Mouse (Mus musculus): ENCODE measurements around the gene Wbp4. TPM values are rescaled to one million over a fixed set of nuclear protein-coding genes. Genes with fewer than 3 reads are reported as not detected.

Gene Wbp4
- polyA plus RNA-seq, 1 experiment from 2014 or later = 29.8 TPM

GRCm38 (mm10) chr14:79486993-79487731 lies 5.8 kb upstream of the Wbp4 start:
- no peaks in the 10 kb centered on the region for H3K27me3 ChIP-seq (replicated peaks; ENCODE audit: control insufficient read depth, insufficient read depth, low read length)
- peak overlapping the region; percentile 41 for H3K9ac ChIP-seq (ENCODE audit: low read depth, low read length)
- peak overlapping the region; percentile 83 for H3K27ac ChIP-seq (ENCODE audit: low read depth, low read length)
- peak; percentile 66 for ATAC-seq
- peak overlapping the region; percentile 74 for H3K4me2 ChIP-seq (replicated peaks; ENCODE audit: low read depth)
- no peaks in the 10 kb centered on the region for H3K9me3 ChIP-seq (ENCODE audit: control insufficient read depth)
- H3K4me3 ChIP-seq (ENCODE audit: low read depth, low read length) = peak overlapping the region; percentile 36
- no peaks in the 10 kb centered on the region for H3K36me3 ChIP-seq (ENCODE audit: control insufficient read depth, insufficient read depth)
- H3K4me1 ChIP-seq (replicated peaks; ENCODE audit: control insufficient read depth, insufficient read depth, low read length) = peaks cover 14% of the 10 kb centered on the region; the same call in 1 of the 2 replicates
- WGBS = 5% methylated on average over 19 of the region's 19 CpGs
- peak; percentile 65 for TF ChIP-seq CTCF (IDR thresholded peaks at IDR 0.05; ENCODE audit: low read depth)

GRCm38 (mm10) chr14:79486617-79486992 lies 5.3 kb upstream of the Wbp4 start:
- no peak for TF ChIP-seq CTCF (IDR thresholded peaks at IDR 0.05; ENCODE audit: low read depth)
- WGBS = 11% methylated on average over 8 of the region's 8 CpGs

GRCm38 (mm10) chr14:79483611-79484120 lies 2.3 kb upstream of the Wbp4 start:
- TF ChIP-seq CTCF (IDR thresholded peaks at IDR 0.05; ENCODE audit: low read depth) = no peak
- peak overlapping the region; percentile 16; the same call in 1 of the 2 replicates for H3K27ac ChIP-seq (ENCODE audit: low read depth, low read length)
- peaks cover 12% of the 10 kb centered on the region; the same call in 1 of the 2 replicates for H3K4me1 ChIP-seq (replicated peaks; ENCODE audit: control insufficient read depth, insufficient read depth, low read length)
- 28% methylated on average over 8 of the region's 8 CpGs for WGBS
- peak overlapping the region; percentile 95; the same call in 1 of the 2 replicates for H3K4me3 ChIP-seq (ENCODE audit: low read depth, low read length)
- H3K9ac ChIP-seq (ENCODE audit: low read depth, low read length) = no peak overlapping the region
- ATAC-seq = no peak
- H3K4me2 ChIP-seq (replicated peaks; ENCODE audit: low read depth) = peak overlapping the region; percentile 80
- H3K36me3 ChIP-seq (ENCODE audit: control insufficient read depth, insufficient read depth) = no peaks in the 10 kb centered on the region
- no peaks in the 10 kb centered on the region for H3K9me3 ChIP-seq (ENCODE audit: control insufficient read depth)
- H3K27me3 ChIP-seq (replicated peaks; ENCODE audit: control insufficient read depth, insufficient read depth, low read length) = no peaks in the 10 kb centered on the region

More at GRCm38 (mm10) chr14:79486617-79486992, 5.3 kb upstream of the Wbp4 start:
- Histone ChIP-seq H3K9me3 (ENCODE audit: control insufficient read depth) (no peaks in the 10 kb centered on the region), H3K4me3 (ENCODE audit: low read depth, low read length) (peak overlapping the region; percentile 36), H3K4me2 (replicated peaks; ENCODE audit: low read depth) (peak overlapping the region; percentile 74), H3K27me3 (replicated peaks; ENCODE audit: control insufficient read depth, insufficient read depth, low read length) (no peaks in the 10 kb centered on the region), H3K4me1 (replicated peaks; ENCODE audit: control insufficient read depth, insufficient read depth, low read length) (peaks cover 14% of the 10 kb centered on the region; the same call in 1 of the 2 replicates), H3K9ac (ENCODE audit: low read depth, low read length) (peak overlapping the region; percentile 24; the same call in 1 of the 2 replicates), H3K36me3 (ENCODE audit: control insufficient read depth, insufficient read depth) (no peaks in the 10 kb centered on the region), H3K27ac (ENCODE audit: low read depth, low read length) (peak overlapping the region; percentile 83)
- no peak for ATAC-seq

- no peaks in the 10 kb centered on the region for H3K36me3 ChIP-seq (ENCODE audit: control insufficient read depth, insufficient read depth)
- no peaks in the 10 kb centered on the region for H3K9me3 ChIP-seq (ENCODE audit: control insufficient read depth)
- WGBS = 11% methylated on average over 15 of the region's 15 CpGs
- no peak for ATAC-seq
- no peaks in the 10 kb centered on the region for H3K27me3 ChIP-seq (replicated peaks; ENCODE audit: control insufficient read depth, insufficient read depth, low read length)
- H3K4me1 ChIP-seq (replicated peaks; ENCODE audit: control insufficient read depth, insufficient read depth, low read length) = peaks cover 6% of the 10 kb centered on the region; the same call in 1 of the 2 replicates
- peak overlapping the region; percentile 95 for H3K4me3 ChIP-seq (ENCODE audit: low read depth, low read length)
- peak overlapping the region; percentile 99 for H3K9ac ChIP-seq (ENCODE audit: low read depth, low read length)
- no peak for TF ChIP-seq CTCF (IDR thresholded peaks at IDR 0.05; ENCODE audit: low read depth)
- peak overlapping the region; percentile 80 for H3K4me2 ChIP-seq (replicated peaks; ENCODE audit: low read depth)
- peak overlapping the region; percentile 100 for H3K27ac ChIP-seq (ENCODE audit: low read depth, low read length)
These were observed 1.5 kb upstream of the Wbp4 start for GRCm38 (mm10) chr14:79482747-79483355.

GRCm38 (mm10) chr14:79482251-79482661 lies 936 bp upstream of the Wbp4 start:
- whole genome bisulfite sequencing = 0% methylated on average over 11 of the region's 11 CpGs
- no peak for TF ChIP-seq CTCF (IDR thresholded peaks at IDR 0.05; ENCODE audit: low read depth)

More at GRCm38 (mm10) chr14:79482251-79482661, 936 bp upstream of the Wbp4 start:
- ATAC-seq = no peak
- H3K9me3 ChIP-seq (ENCODE audit: control insufficient read depth) = no peaks in the 10 kb centered on the region
- H3K27me3 ChIP-seq (replicated peaks; ENCODE audit: control insufficient read depth, insufficient read depth, low read length) = no peaks in the 10 kb centered on the region
- peak overlapping the region; percentile 95 for H3K4me3 ChIP-seq (ENCODE audit: low read depth, low read length)
- peak overlapping the region; percentile 99 for H3K9ac ChIP-seq (ENCODE audit: low read depth, low read length)
- H3K36me3 ChIP-seq (ENCODE audit: control insufficient read depth, insufficient read depth) = no peaks in the 10 kb centered on the region
- H3K4me2 ChIP-seq (replicated peaks; ENCODE audit: low read depth) = peak overlapping the region; percentile 80
- H3K27ac ChIP-seq (ENCODE audit: low read depth, low read length) = peak overlapping the region; percentile 100
- H3K4me1 ChIP-seq (replicated peaks; ENCODE audit: control insufficient read depth, insufficient read depth, low read length) = peaks cover 6% of the 10 kb centered on the region; the same call in 1 of the 2 replicates

Data from intestine, postnatal 0 days (tissue).